Mouse (Mus musculus): ENCODE data around the gene Adora2b.

DNA sequence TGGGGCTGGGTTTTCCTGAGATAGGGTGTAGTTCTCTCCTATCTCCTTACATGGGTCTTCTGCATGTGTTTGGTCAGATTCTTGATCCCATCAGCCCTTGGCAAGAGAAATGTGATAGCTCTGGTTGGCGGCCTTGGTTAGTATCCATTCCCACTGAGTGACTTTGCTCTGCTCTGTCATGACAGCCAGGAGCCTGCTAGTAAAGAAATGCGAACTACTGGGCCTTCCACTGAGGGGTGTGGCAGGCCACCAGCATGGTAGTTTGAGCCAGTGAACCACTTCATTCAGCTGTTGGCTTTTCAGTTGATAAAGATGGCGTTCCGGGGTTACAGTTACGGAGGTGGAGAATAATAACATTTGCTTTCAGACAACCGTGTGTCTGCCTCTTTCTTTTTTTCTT is 50.1 kb downstream of the Adora2b start:
- TF ChIP-seq CTCF (IDR thresholded peaks at IDR 0.05; ENCODE audit: extremely low read depth, insufficient read length, insufficient replicate concordance, low read depth, low read length) (no peak), POLR2A (IDR thresholded peaks at IDR 0.05; ENCODE audit: low read depth, low read length) (no peak)

Measured in small intestine, adult 2 months (tissue).